Mouse (Mus musculus) cerebellum, adult 11-12 months (tissue): ENCODE results near the gene Gm45140.

ENCODE experiments used
- DNase-seq: peaks from one replicate; pipeline ENCODE4 v3.0.0; 2022

The Gm45140 gene

GRCm38 (mm10) chr6:87842254-87842653, 6.7 kb upstream of the Gm45140 start:
- DNase-seq: no peak

GRCm38 (mm10) chr6:87841635-87842034, 6.0 kb upstream of the Gm45140 start:
- no peak for DNase-seq

GRCm38 (mm10) chr6:87839797-87840341, 4.3 kb upstream of the Gm45140 start:
- no peak for DNase-seq

GRCm38 (mm10) chr6:87838551-87839197, 3.1 kb upstream of the Gm45140 start, which contains the start of gene Isy1:
Gene Isy1 (minus strand): TSS chr6:87838798.
- peak; percentile 96 for DNase-seq

- no peak for DNase-seq
Observed at GRCm38 (mm10) chr6:87820366-87820765, 15.2 kb downstream of the Gm45140 start.

- no peak for DNase-seq
Observed at GRCm38 (mm10) chr6:87814486-87814885, 21.1 kb downstream of the Gm45140 start.

GRCm38 (mm10) chr6:87812656-87813055, 22.9 kb downstream of the Gm45140 start:
- DNase-seq: no peak

GRCm38 (mm10) chr6:87811675-87812338, 23.8 kb downstream of the Gm45140 start, which contains the start of gene Rab43:
Gene Rab43 (minus strand): TSS chr6:87812164.
- DNase-seq: peak; percentile 92

GRCm38 (mm10) chr6:87810713-87811669, 24.6 kb downstream of the Gm45140 start:
- peak; percentile 68 for DNase-seq

- no peak for DNase-seq
Observed at GRCm38 (mm10) chr6:87810311-87810710, 25.3 kb downstream of the Gm45140 start.

- peak; percentile 62 for DNase-seq
Observed at GRCm38 (mm10) chr6:87809651-87810161, 25.9 kb downstream of the Gm45140 start.

- DNase-seq: no peak
Observed at GRCm38 (mm10) chr6:87809144-87809543, 26.5 kb downstream of the Gm45140 start.

- no peak for DNase-seq
Observed at GRCm38 (mm10) chr6:87808521-87808920, 27.1 kb downstream of the Gm45140 start.

GRCm38 (mm10) chr6:87807735-87808440, 27.7 kb downstream of the Gm45140 start:
- DNase-seq: no peak

GRCm38 (mm10) chr6:87806857-87807256, 28.7 kb downstream of the Gm45140 start:
- no peak for DNase-seq

- DNase-seq: no peak
Observed at GRCm38 (mm10) chr6:87806028-87806427, 29.6 kb downstream of the Gm45140 start.

- DNase-seq: no peak
Observed at GRCm38 (mm10) chr6:87805448-87805847, 30.1 kb downstream of the Gm45140 start.

- DNase-seq: no peak
Observed at GRCm38 (mm10) chr6:87804886-87805285, 30.7 kb downstream of the Gm45140 start.

GRCm38 (mm10) chr6:87804036-87804435, 31.6 kb downstream of the Gm45140 start:
- no peak for DNase-seq

GRCm38 (mm10) chr6:87802462-87802861, 33.1 kb downstream of the Gm45140 start:
- no peak for DNase-seq

- no peak for DNase-seq
Observed at GRCm38 (mm10) chr6:87799576-87799975, 36.0 kb downstream of the Gm45140 start.

GRCm38 (mm10) chr6:87797321-87797720, 38.3 kb downstream of the Gm45140 start:
- DNase-seq: no peak
